Comparison of ENCODE assay signal across 8 mouse cellular contexts in the genomic region with DNA sequence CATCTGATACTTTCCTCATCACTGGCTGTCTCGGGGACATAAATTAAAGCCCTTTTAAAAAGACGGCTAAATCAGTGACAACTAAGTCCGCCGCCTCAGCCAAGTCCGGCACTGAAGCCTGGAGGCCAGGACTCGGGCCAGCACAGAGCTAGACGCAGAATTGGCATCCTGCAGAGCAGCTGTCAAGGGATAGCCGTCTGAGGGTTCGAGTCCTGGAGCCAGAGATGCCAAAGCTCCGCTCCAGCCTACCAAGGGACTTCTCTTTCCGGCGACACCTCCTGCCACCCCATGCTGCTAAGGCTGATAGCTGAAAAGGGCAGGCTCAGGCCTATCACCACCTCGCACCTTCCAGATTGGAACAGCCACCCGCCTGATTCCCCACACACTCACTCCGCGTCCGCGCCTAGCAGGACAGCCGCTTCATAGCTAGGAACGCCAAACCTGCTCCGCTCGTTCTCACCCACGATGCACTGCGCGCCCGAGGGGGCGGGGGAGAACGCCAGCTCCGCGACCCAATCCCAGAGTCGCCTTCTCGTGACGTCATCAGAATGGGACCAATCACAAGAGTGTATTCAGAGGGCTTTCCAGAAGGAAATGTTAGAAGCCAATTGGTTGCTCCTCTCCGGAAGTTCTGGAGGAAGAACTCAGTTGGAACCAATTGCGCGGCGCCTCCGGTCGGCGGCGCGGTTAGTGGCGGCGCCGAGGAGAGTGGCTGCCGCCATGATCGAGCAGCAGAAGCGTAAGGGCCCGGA. TPM values are rescaled to one million over a fixed set of nuclear protein-coding genes. Genes with fewer than 3 reads are reported as not detected.
DNase-seq lines count a peak whose midpoint lies in the region; ATAC-seq and TF ChIP-seq lines count a peak whose summit lies in the region.

Gene Zcchc17 (minus strand): TSS at position 458 of the 752 bp plus-strand sequence.
Gene Snrnp40 (plus strand): TSS at position 647 of the 752 bp plus-strand sequence.

- peaks cover 45% of the 10 kb centered on the region for H3K36me3 ChIP-seq in E14TG2a.4 (ENCODE audit: insufficient read depth, low read length)
- peaks cover 36% of the 10 kb centered on the region for H3K36me3 ChIP-seq in forebrain, embryonic 12.5 days (replicated peaks)
- H3K36me3 ChIP-seq in heart, postnatal 0 days (replicated peaks; ENCODE audit: control insufficient read depth, insufficient read depth, low read length), result peaks cover 22% of the 10 kb centered on the region
- peaks cover 8% of the 10 kb centered on the region for H3K36me3 ChIP-seq in liver, embryonic 16.5 days (ENCODE audit: control insufficient read depth, insufficient read depth)
- H3K36me3 ChIP-seq in neural tube, embryonic 13.5 days, result peaks cover 32% of the 10 kb centered on the region
- no peaks in the 10 kb centered on the region for H3K36me3 ChIP-seq in testis, adult 2 months (ENCODE audit: control insufficient read depth, insufficient read depth, low read length)

- peak within 1 kb of the TSS; percentile 81 for H3K27ac ChIP-seq in forebrain, embryonic 12.5 days
- peak within 1 kb of the TSS; percentile 81 for H3K27ac ChIP-seq in heart, postnatal 0 days (ENCODE audit: low read depth)
- peak within 1 kb of the TSS; percentile 91 for H3K27ac ChIP-seq in liver, embryonic 16.5 days (ENCODE audit: low read length)
- peak within 1 kb of the TSS; percentile 82 for H3K27ac ChIP-seq in neural tube, embryonic 13.5 days (replicated peaks)
- H3K27ac ChIP-seq in testis, adult 2 months (ENCODE audit: control insufficient read depth, insufficient read depth, low read depth, low read length), result peak within 1 kb of the TSS; percentile 76

- H3K4me1 ChIP-seq in E14TG2a.4 (replicated peaks; ENCODE audit: low read depth, low read length), result peaks cover 48% of the 10 kb centered on the region
- H3K4me1 ChIP-seq in forebrain, embryonic 12.5 days, result peaks cover 22% of the 10 kb centered on the region
- peaks cover 18% of the 10 kb centered on the region for H3K4me1 ChIP-seq in heart, postnatal 0 days (ENCODE audit: control insufficient read depth, insufficient read depth)
- H3K4me1 ChIP-seq in liver, embryonic 16.5 days (ENCODE audit: control insufficient read depth, low read depth, low read length), result peaks cover 20% of the 10 kb centered on the region
- peaks cover 29% of the 10 kb centered on the region for H3K4me1 ChIP-seq in neural tube, embryonic 13.5 days (replicated peaks)
- peaks cover 4% of the 10 kb centered on the region for H3K4me1 ChIP-seq in testis, adult 2 months (ENCODE audit: control insufficient read depth, insufficient read depth, low read length)

- H3K4me3 ChIP-seq in E14TG2a.4 (replicated peaks; ENCODE audit: low read length), result peak within 1 kb of the TSS; percentile 100
- H3K4me3 ChIP-seq in forebrain, embryonic 12.5 days (replicated peaks), result peak within 1 kb of the TSS; percentile 94
- H3K4me3 ChIP-seq in heart, postnatal 0 days (ENCODE audit: low read depth, low read length), result peak within 1 kb of the TSS; percentile 73
- peak within 1 kb of the TSS; percentile 89 for H3K4me3 ChIP-seq in liver, embryonic 16.5 days (ENCODE audit: low read depth, low read length)
- peak within 1 kb of the TSS; percentile 74 for H3K4me3 ChIP-seq in neural tube, embryonic 13.5 days
- peak within 1 kb of the TSS; percentile 95 for H3K4me3 ChIP-seq in testis, adult 2 months (ENCODE audit: control insufficient read depth, low read depth, low read length)

- no peaks in the 10 kb centered on the region for H3K9me3 ChIP-seq in E14TG2a.4 (ENCODE audit: low read length)
- no peaks in the 10 kb centered on the region for H3K9me3 ChIP-seq in forebrain, embryonic 12.5 days
- H3K9me3 ChIP-seq in heart, postnatal 0 days (replicated peaks; ENCODE audit: control insufficient read depth, low read length), result no peaks in the 10 kb centered on the region
- H3K9me3 ChIP-seq in liver, embryonic 16.5 days (replicated peaks; ENCODE audit: control insufficient read depth, low read length), result no peaks in the 10 kb centered on the region
- H3K9me3 ChIP-seq in neural tube, embryonic 13.5 days, result no peaks in the 10 kb centered on the region

- H3K4me2 ChIP-seq in forebrain, embryonic 12.5 days, result peak within 1 kb of the TSS; percentile 91
- H3K4me2 ChIP-seq in heart, postnatal 0 days (ENCODE audit: low read depth, low read length), result peak within 1 kb of the TSS; percentile 85
- H3K4me2 ChIP-seq in liver, embryonic 16.5 days (ENCODE audit: low read depth, low read length), result peak within 1 kb of the TSS; percentile 91
- peak within 1 kb of the TSS; percentile 77 for H3K4me2 ChIP-seq in neural tube, embryonic 13.5 days

- peak; percentile 89 for TF ChIP-seq POLR2A in testis, adult 2 months (IDR thresholded peaks at IDR 0.05; ENCODE audit: control insufficient read depth, low read depth, low read length)

- no peaks in the 10 kb centered on the region for H3K27me3 ChIP-seq in E14TG2a.4 (ENCODE audit: insufficient read depth, low read length)
- H3K27me3 ChIP-seq in forebrain, embryonic 12.5 days, result no peaks in the 10 kb centered on the region
- H3K27me3 ChIP-seq in heart, postnatal 0 days (ENCODE audit: control insufficient read depth, insufficient read depth, low read length), result no peaks in the 10 kb centered on the region
- H3K27me3 ChIP-seq in liver, embryonic 16.5 days (ENCODE audit: control insufficient read depth, insufficient read depth, low read depth, low read length), result no peaks in the 10 kb centered on the region
- no peaks in the 10 kb centered on the region for H3K27me3 ChIP-seq in neural tube, embryonic 13.5 days
- H3K27me3 ChIP-seq in testis, adult 2 months (ENCODE audit: control insufficient read depth, insufficient read depth, low read length), result no peaks in the 10 kb centered on the region

- TF ChIP-seq CTCF in E14TG2a.4 (conservative IDR thresholded peaks at IDR 0.05; ENCODE audit: low read length), result no peak
- no peak for TF ChIP-seq CTCF in heart, postnatal 0 days (IDR thresholded peaks at IDR 0.05; ENCODE audit: low read depth)
- TF ChIP-seq CTCF in testis, adult 2 months (IDR thresholded peaks at IDR 0.05; ENCODE audit: control insufficient read depth, insufficient read depth, insufficient replicate concordance, low read depth, low read length), result no peak

- DNase-seq in c-Kit-positive CD71-positive TER-119-positive erythroid progenitor cells, embryonic 14.5 days (ENCODE audit: low spot score), result peak; percentile 100
- peak; percentile 99 for DNase-seq in heart, postnatal 0 days (ENCODE audit: low spot score)
- DNase-seq in kidney, postnatal 4 days, result peak; percentile 99

- TF ChIP-seq EP300 in heart, postnatal 0 days (IDR thresholded peaks at IDR 0.05; ENCODE audit: low read depth), result no peak; the same call in 1 of the 2 replicates

- ATAC-seq in forebrain, embryonic 12.5 days (ENCODE audit: low FRiP score), result peak; percentile 100
- peak; percentile 99 for ATAC-seq in heart, postnatal 0 days (ENCODE audit: insufficient read depth, low read depth)
- peak; percentile 98 for ATAC-seq in liver, embryonic 16.5 days (ENCODE audit: low read depth)
- peak; percentile 99 for ATAC-seq in neural tube, embryonic 13.5 days (ENCODE audit: low read depth)

- H3K9ac ChIP-seq in forebrain, embryonic 12.5 days, result peak within 1 kb of the TSS; percentile 92
- H3K9ac ChIP-seq in heart, postnatal 0 days (replicated peaks; ENCODE audit: low read depth, low read length), result peak within 1 kb of the TSS; percentile 75
- peak within 1 kb of the TSS; percentile 89 for H3K9ac ChIP-seq in liver, embryonic 16.5 days (ENCODE audit: low read depth, low read length)
- H3K9ac ChIP-seq in neural tube, embryonic 13.5 days, result peak within 1 kb of the TSS; percentile 86

- under 1% methylated on average over 49 of the region's 49 CpGs for WGBS in forebrain, embryonic 12.5 days
- under 1% methylated on average over 49 of the region's 49 CpGs for WGBS in heart, postnatal 0 days
- under 1% methylated on average over 49 of the region's 49 CpGs for WGBS in liver, embryonic 16.5 days (ENCODE audit: insufficient replicate concordance)
- under 1% methylated on average over 49 of the region's 49 CpGs for WGBS in neural tube, embryonic 13.5 days

RNA-seq across cellular contexts. Expression of gene Zcchc17, which starts in this region (rescaled TPM):
- 74.2 and 78.4 TPM in 2 replicates for polyA plus RNA-seq in forebrain, embryonic 12.5 days (2016; fragmentation: Nextera tagmentation; extraction: Ambion mirVana)
- 19.6 and 20.0 TPM in 2 replicates for total RNA-seq in heart, postnatal 0 days (2014; rRNA removed; ENCODE audit: low replicate concordance)
- 39.6 and 46.8 TPM in 2 replicates for polyA plus RNA-seq in heart, postnatal 0 days (2015; fragmentation: Nextera tagmentation; extraction: Ambion mirVana)
- polyA plus RNA-seq in liver, embryonic 16.5 days (2015; fragmentation: Nextera tagmentation; extraction: Ambion mirVana), result 27.5 and 32.1 TPM in 2 replicates
- 90.3 and 94.1 TPM in 2 replicates for polyA plus RNA-seq in neural tube, embryonic 13.5 days (2015; fragmentation: Nextera tagmentation; extraction: Ambion mirVana)
- polyA plus RNA-seq in testis, adult 2 months (2012; rRNA removed), result 8.0 and 8.2 TPM in 2 replicates

RNA-seq across cellular contexts. Expression of gene Snrnp40, which starts in this region (rescaled TPM):
- 196 and 203 TPM in 2 replicates for polyA plus RNA-seq in forebrain, embryonic 12.5 days (2016; fragmentation: Nextera tagmentation; extraction: Ambion mirVana)
- 36.8 and 39.2 TPM in 2 replicates for total RNA-seq in heart, postnatal 0 days (2014; rRNA removed; ENCODE audit: low replicate concordance)
- polyA plus RNA-seq in heart, postnatal 0 days (2015; fragmentation: Nextera tagmentation; extraction: Ambion mirVana), result 41.2 and 41.4 TPM in 2 replicates
- 52.4 and 56.3 TPM in 2 replicates for polyA plus RNA-seq in liver, embryonic 16.5 days (2015; fragmentation: Nextera tagmentation; extraction: Ambion mirVana)
- 107 and 112 TPM in 2 replicates for polyA plus RNA-seq in neural tube, embryonic 13.5 days (2015; fragmentation: Nextera tagmentation; extraction: Ambion mirVana)
- polyA plus RNA-seq in testis, adult 2 months (2012; rRNA removed), result 42.1 and 43.2 TPM in 2 replicates

Comparison
In these comparisons a context has a peak if more than half of its experiments do, and no peak if none do; other contexts are left out.
1. Peak in every context shown above with its lines: DNase-seq, ATAC-seq, H3K4me3 ChIP-seq and H3K27ac ChIP-seq.